Mouse (Mus musculus) limb, embryonic 15.5 days (tissue): ENCODE results near the gene Wnt11. TPM values are rescaled to one million over a fixed set of nuclear protein-coding genes. Genes with fewer than 3 reads are reported as not detected.
A peak's percentile ranks its signal among the peaks of the same experiment; 100 is the strongest.

Experiments
- ATAC-seq: fragments of 200-750 bp; cut with Nextera tagmentation; 2 replicates; pipeline ENCODE4 v1.8.0; 2017; ENCODE audit warnings: low read depth, moderate TSS enrichment; ENCODE audit not compliant: insufficient number of reproducible peaks, low FRiP score, low TSS enrichment
- H3K27ac ChIP-seq: fragments of 300-500 bp; sonication (generic); 2 replicates; pipeline ENCODE4 v1.5.1; 2015; ENCODE audit warnings: moderate library complexity, mild to moderate bottlenecking, inconsistent platforms
- H3K27me3 ChIP-seq: fragments of 300-500 bp; sonication (generic); 2 replicates; pipeline ENCODE4 v1.6.1; 2015; ENCODE audit warnings: inconsistent platforms
- H3K36me3 ChIP-seq: fragments of 300-500 bp; sonication (generic); 2 replicates; pipeline ENCODE4 v1.6.1; 2015; ENCODE audit warnings: inconsistent platforms
- H3K4me1 ChIP-seq: fragments of 300-500 bp; sonication (generic); 2 replicates; pipeline ENCODE4 v1.6.1; 2015; ENCODE audit warnings: inconsistent platforms
- H3K4me2 ChIP-seq: fragments of 300-500 bp; sonication (generic); 2 replicates; pipeline ENCODE4 v1.6.1; 2015; ENCODE audit warnings: mild to moderate bottlenecking, inconsistent platforms
- H3K4me3 ChIP-seq: fragments of 300-500 bp; sonication (generic); 2 replicates; pipeline ENCODE4 v1.5.1; 2015; ENCODE audit warnings: mild to moderate bottlenecking, inconsistent platforms
- H3K9ac ChIP-seq: fragments of 300-500 bp; sonication (generic); 2 replicates; pipeline ENCODE4 v1.6.1; 2015; ENCODE audit warnings: inconsistent platforms
- H3K9me3 ChIP-seq: fragments of 300-500 bp; sonication (generic); 2 replicates; pipeline ENCODE4 v1.6.1; 2016; ENCODE audit warnings: inconsistent platforms
- WGBS: fragments of 180-500 bp; shearing (Covaris S2); methylation state at CpG from one replicate; pipeline ENCODE4 v1.1.7; 2015; 5-methylcytosine and 5-hydroxymethylcytosine counted together
- polyA plus RNA-seq: library from polyadenylated mRNA; unstranded; fragments of >200 nt; fragmentation: Nextera tagmentation; extraction: Ambion mirVana; gene quantifications from 2 replicates; pipeline ENCODE4 v1.2.1, GENCODE M21; 2015

Gene Wnt11
- 23.2 and 29.1 TPM in 2 replicates for polyA plus RNA-seq

GRCm38 (mm10) chr7:98834711-98835321 lies at the start of gene Wnt11:
Gene Wnt11, plus strand, starts transcription at chr7:98835112.
- Histone ChIP-seq H3K9me3 (no peaks in the 10 kb centered on the region), H3K27me3 (peaks cover 82% of the 10 kb centered on the region), H3K4me3 (peak within 1 kb of the TSS; percentile 63), H3K4me2 (peak within 1 kb of the TSS; percentile 96), H3K36me3 (no peaks in the 10 kb centered on the region), H3K9ac (peak within 1 kb of the TSS; percentile 64), H3K27ac (peak within 1 kb of the TSS; percentile 69), H3K4me1 (peaks cover 60% of the 10 kb centered on the region)
- under 1% methylated on average over 66 of the region's 66 CpGs for WGBS
- ATAC-seq, result no peak

GRCm38 (mm10) chr7:98786792-98787612 lies 47.9 kb upstream of the Wnt11 start:
- 36% methylated on average over 11 of the region's 11 CpGs for WGBS
- Histone ChIP-seq H3K4me3 (no peak overlapping the region), H3K9me3 (no peaks in the 10 kb centered on the region), H3K36me3 (no peaks in the 10 kb centered on the region), H3K27ac (no peak overlapping the region), H3K9ac (no peak overlapping the region), H3K4me2 (no peak overlapping the region), H3K27me3 (peaks cover 12% of the 10 kb centered on the region), H3K4me1 (peaks cover 28% of the 10 kb centered on the region)
- ATAC-seq, result no peak

GRCm38 (mm10) chr7:98788721-98789120 lies 46.2 kb upstream of the Wnt11 start:
- H3K4me3 ChIP-seq, result no peak overlapping the region
- H3K36me3 ChIP-seq, result no peaks in the 10 kb centered on the region
- H3K4me1 ChIP-seq, result peaks cover 23% of the 10 kb centered on the region
- no peak overlapping the region for H3K27ac ChIP-seq
- H3K9me3 ChIP-seq, result no peaks in the 10 kb centered on the region
- ATAC-seq, result no peak
- H3K9ac ChIP-seq, result no peak overlapping the region
- WGBS, result 58% methylated on average over 7 of the region's 7 CpGs
- no peak overlapping the region for H3K4me2 ChIP-seq
- H3K27me3 ChIP-seq, result peaks cover 12% of the 10 kb centered on the region

- no peak for ATAC-seq
- Histone ChIP-seq H3K9me3 (no peaks in the 10 kb centered on the region), H3K27me3 (peaks cover 12% of the 10 kb centered on the region), H3K36me3 (no peaks in the 10 kb centered on the region), H3K4me2 (no peak overlapping the region), H3K4me1 (peaks cover 19% of the 10 kb centered on the region), H3K27ac (no peak overlapping the region), H3K9ac (no peak overlapping the region), H3K4me3 (no peak overlapping the region)
- WGBS, result 75% methylated on average over 4 of the region's 4 CpGs
Measured at GRCm38 (mm10) chr7:98789121-98789520, 45.8 kb upstream of the Wnt11 start.

GRCm38 (mm10) chr7:98791864-98792263 lies 43.0 kb upstream of the Wnt11 start:
- no peak overlapping the region for H3K4me3 ChIP-seq
- no peaks in the 10 kb centered on the region for H3K9me3 ChIP-seq
- WGBS, result 68% methylated on average over 5 of the region's 5 CpGs
- H3K27me3 ChIP-seq, result peaks cover 12% of the 10 kb centered on the region
- H3K27ac ChIP-seq, result no peak overlapping the region
- no peak overlapping the region for H3K4me2 ChIP-seq
- peaks cover 3% of the 10 kb centered on the region for H3K4me1 ChIP-seq
- no peak for ATAC-seq
- no peaks in the 10 kb centered on the region for H3K36me3 ChIP-seq
- H3K9ac ChIP-seq, result no peak overlapping the region

- H3K9ac ChIP-seq, result no peak overlapping the region
- H3K9me3 ChIP-seq, result no peaks in the 10 kb centered on the region
- 70% methylated on average over 5 of the region's 5 CpGs for WGBS
- H3K4me3 ChIP-seq, result no peak overlapping the region
- H3K27me3 ChIP-seq, result peaks cover 6% of the 10 kb centered on the region; the same call in 1 of the 2 replicates
- H3K27ac ChIP-seq, result no peak overlapping the region
- ATAC-seq, result no peak
- peaks cover 14% of the 10 kb centered on the region for H3K4me1 ChIP-seq
- no peak overlapping the region for H3K4me2 ChIP-seq
- H3K36me3 ChIP-seq, result no peaks in the 10 kb centered on the region
Measured at GRCm38 (mm10) chr7:98793811-98794210, 41.1 kb upstream of the Wnt11 start.

- Histone ChIP-seq H3K4me3 (no peak overlapping the region), H3K9me3 (no peaks in the 10 kb centered on the region), H3K36me3 (no peaks in the 10 kb centered on the region), H3K9ac (no peak overlapping the region), H3K4me2 (no peak overlapping the region), H3K4me1 (peaks cover 17% of the 10 kb centered on the region), H3K27me3 (peaks cover 6% of the 10 kb centered on the region; the same call in 1 of the 2 replicates), H3K27ac (no peak overlapping the region)
- 61% methylated on average over 3 of the region's 3 CpGs for WGBS
- no peak for ATAC-seq
Measured at GRCm38 (mm10) chr7:98794444-98794843, 40.5 kb upstream of the Wnt11 start.

GRCm38 (mm10) chr7:98795637-98796036 lies 39.3 kb upstream of the Wnt11 start:
- Histone ChIP-seq H3K4me1 (peaks cover 18% of the 10 kb centered on the region), H3K9ac (no peak overlapping the region), H3K36me3 (no peaks in the 10 kb centered on the region), H3K4me2 (no peak overlapping the region), H3K4me3 (no peak overlapping the region), H3K27ac (no peak overlapping the region), H3K27me3 (peaks cover 6% of the 10 kb centered on the region; the same call in 1 of the 2 replicates), H3K9me3 (no peaks in the 10 kb centered on the region)
- 56% methylated on average over 5 of the region's 5 CpGs for WGBS
- no peak for ATAC-seq

- H3K27me3 ChIP-seq, result no peaks in the 10 kb centered on the region
- ATAC-seq, result no peak
- H3K9ac ChIP-seq, result no peak overlapping the region
- 0 out of 2 replicates have a peak overlapping the region, but pooled peaks have one; percentile 38 for H3K27ac ChIP-seq
- WGBS, result 44% methylated on average over 5 of the region's 5 CpGs
- H3K4me3 ChIP-seq, result no peak overlapping the region
- no peaks in the 10 kb centered on the region for H3K36me3 ChIP-seq
- H3K4me1 ChIP-seq, result peaks cover 28% of the 10 kb centered on the region
- no peak overlapping the region for H3K4me2 ChIP-seq
- no peaks in the 10 kb centered on the region for H3K9me3 ChIP-seq
Measured at GRCm38 (mm10) chr7:98797347-98798133, 37.4 kb upstream of the Wnt11 start.

GRCm38 (mm10) chr7:98798134-98798417 lies 36.8 kb upstream of the Wnt11 start:
- no peak overlapping the region for H3K4me2 ChIP-seq
- 17% methylated on average over 3 of the region's 3 CpGs for WGBS
- H3K27ac ChIP-seq, result 0 out of 2 replicates have a peak overlapping the region, but pooled peaks have one; percentile 38

GRCm38 (mm10) chr7:98800435-98800834 lies 34.5 kb upstream of the Wnt11 start:
- H3K9me3 ChIP-seq, result no peaks in the 10 kb centered on the region
- no peak overlapping the region for H3K4me3 ChIP-seq
- H3K9ac ChIP-seq, result no peak overlapping the region
- no peaks in the 10 kb centered on the region for H3K36me3 ChIP-seq
- H3K27me3 ChIP-seq, result no peaks in the 10 kb centered on the region
- H3K4me1 ChIP-seq, result peaks cover 31% of the 10 kb centered on the region
- 69% methylated on average over 8 of the region's 8 CpGs for WGBS
- ATAC-seq, result no peak
- H3K4me2 ChIP-seq, result no peak overlapping the region
- H3K27ac ChIP-seq, result no peak overlapping the region

More at GRCm38 (mm10) chr7:98798134-98798417, 36.8 kb upstream of the Wnt11 start:
- no peaks in the 10 kb centered on the region for H3K36me3 ChIP-seq
- H3K4me3 ChIP-seq, result no peak overlapping the region
- no peak for ATAC-seq
- H3K4me1 ChIP-seq, result peaks cover 28% of the 10 kb centered on the region
- no peak overlapping the region for H3K9ac ChIP-seq
- no peaks in the 10 kb centered on the region for H3K27me3 ChIP-seq
- H3K9me3 ChIP-seq, result no peaks in the 10 kb centered on the region

- no peak for ATAC-seq
- no peaks in the 10 kb centered on the region for H3K9me3 ChIP-seq
- no peak overlapping the region for H3K4me3 ChIP-seq
- H3K27ac ChIP-seq, result no peak overlapping the region
- H3K4me1 ChIP-seq, result peaks cover 31% of the 10 kb centered on the region
- no peak overlapping the region for H3K9ac ChIP-seq
- no peaks in the 10 kb centered on the region for H3K36me3 ChIP-seq
- H3K27me3 ChIP-seq, result no peaks in the 10 kb centered on the region
- WGBS, result 59% methylated on average over 7 of the region's 7 CpGs
- no peak overlapping the region for H3K4me2 ChIP-seq
Measured at GRCm38 (mm10) chr7:98801086-98801485, 33.8 kb upstream of the Wnt11 start.
